Mouse (Mus musculus): ENCODE measurements at regions not wholly inside any gene's neighbourhood (a gene's known extent, or its start where the extent isn't known, plus 50 kb on each side); places are given as distances from the start of the nearest gene placed in this dataset.

GRCm38 (mm10) chr4:5206394-5207099 is 413.4 kb upstream of the Impad1 start:
- no peak for DNase-seq
- Histone ChIP-seq H3K9me3 (ENCODE audit: control insufficient read depth, low read length) (no peaks in the 10 kb centered on the region), H3K27ac (replicated peaks; ENCODE audit: low read depth, low read length) (no peak overlapping the region), H3K36me3 (ENCODE audit: control insufficient read depth, insufficient read depth, low read length) (no peaks in the 10 kb centered on the region), H3K27me3 (ENCODE audit: control insufficient read depth, insufficient read depth, low read length) (no peaks in the 10 kb centered on the region), H3K4me2 (ENCODE audit: low read length) (no peak overlapping the region), H3K4me1 (ENCODE audit: control insufficient read depth, insufficient read depth, low read length) (no peaks in the 10 kb centered on the region), H3K4me3 (replicated peaks; ENCODE audit: low read depth, low read length) (no peak overlapping the region), H3K9ac (replicated peaks; ENCODE audit: low read length) (no peak overlapping the region)
- ATAC-seq (ENCODE audit: low FRiP score, low TSS enrichment) = no peak
- WGBS = 72% methylated on average over 1 of the region's 1 CpGs

GRCm38 (mm10) chr4:5205328-5206208 is 412.4 kb upstream of the Impad1 start:
- H3K9ac ChIP-seq (replicated peaks; ENCODE audit: low read length) = no peak overlapping the region
- no peaks in the 10 kb centered on the region for H3K27me3 ChIP-seq (ENCODE audit: control insufficient read depth, insufficient read depth, low read length)
- H3K4me3 ChIP-seq (replicated peaks; ENCODE audit: low read depth, low read length) = no peak overlapping the region
- no peak overlapping the region for H3K27ac ChIP-seq (replicated peaks; ENCODE audit: low read depth, low read length)
- DNase-seq = peak; percentile 34
- no peaks in the 10 kb centered on the region for H3K9me3 ChIP-seq (ENCODE audit: control insufficient read depth, low read length)
- WGBS = 60% methylated on average over 7 of the region's 7 CpGs
- ATAC-seq (ENCODE audit: low FRiP score, low TSS enrichment) = peak; percentile 53; the same call in 1 of the 2 replicates
- H3K36me3 ChIP-seq (ENCODE audit: control insufficient read depth, insufficient read depth, low read length) = no peaks in the 10 kb centered on the region
- no peak overlapping the region for H3K4me2 ChIP-seq (ENCODE audit: low read length)
- no peaks in the 10 kb centered on the region for H3K4me1 ChIP-seq (ENCODE audit: control insufficient read depth, insufficient read depth, low read length)

GRCm38 (mm10) chr4:5194272-5194671 is 401.1 kb upstream of the Impad1 start:
- peak; percentile 9 for DNase-seq
- 14% methylated on average over 3 of the region's 3 CpGs for WGBS
- no peak for ATAC-seq (ENCODE audit: low FRiP score, low TSS enrichment)

GRCm38 (mm10) chr4:5181591-5181990 is 388.4 kb upstream of the Impad1 start:
- Histone ChIP-seq H3K27me3 (ENCODE audit: control insufficient read depth, insufficient read depth, low read length) (no peaks in the 10 kb centered on the region), H3K4me2 (ENCODE audit: low read length) (no peak overlapping the region), H3K36me3 (ENCODE audit: control insufficient read depth, insufficient read depth, low read length) (no peaks in the 10 kb centered on the region), H3K27ac (replicated peaks; ENCODE audit: low read depth, low read length) (no peak overlapping the region), H3K4me3 (replicated peaks; ENCODE audit: low read depth, low read length) (no peak overlapping the region), H3K4me1 (ENCODE audit: control insufficient read depth, insufficient read depth, low read length) (peaks cover 3% of the 10 kb centered on the region; the same call in 1 of the 2 replicates), H3K9ac (replicated peaks; ENCODE audit: low read length) (no peak overlapping the region), H3K9me3 (ENCODE audit: control insufficient read depth, low read length) (no peaks in the 10 kb centered on the region)
- DNase-seq = no peak
- 85% methylated on average over 1 of the region's 1 CpGs for WGBS
- ATAC-seq (ENCODE audit: low FRiP score, low TSS enrichment) = no peak

More at GRCm38 (mm10) chr4:5194272-5194671, 401.1 kb upstream of the Impad1 start:
- no peaks in the 10 kb centered on the region for H3K4me1 ChIP-seq (ENCODE audit: control insufficient read depth, insufficient read depth, low read length)
- no peak overlapping the region for H3K27ac ChIP-seq (replicated peaks; ENCODE audit: low read depth, low read length)
- no peaks in the 10 kb centered on the region for H3K27me3 ChIP-seq (ENCODE audit: control insufficient read depth, insufficient read depth, low read length)
- H3K36me3 ChIP-seq (ENCODE audit: control insufficient read depth, insufficient read depth, low read length) = no peaks in the 10 kb centered on the region
- H3K4me2 ChIP-seq (ENCODE audit: low read length) = no peak overlapping the region
- H3K9me3 ChIP-seq (ENCODE audit: control insufficient read depth, low read length) = no peaks in the 10 kb centered on the region
- no peak overlapping the region for H3K9ac ChIP-seq (replicated peaks; ENCODE audit: low read length)
- H3K4me3 ChIP-seq (replicated peaks; ENCODE audit: low read depth, low read length) = no peak overlapping the region

GRCm38 (mm10) chr4:5178991-5179693 is 386.0 kb upstream of the Impad1 start:
- Histone ChIP-seq H3K27ac (replicated peaks; ENCODE audit: low read depth, low read length) (no peak overlapping the region), H3K9ac (replicated peaks; ENCODE audit: low read length) (no peak overlapping the region), H3K4me3 (replicated peaks; ENCODE audit: low read depth, low read length) (no peak overlapping the region), H3K9me3 (ENCODE audit: control insufficient read depth, low read length) (no peaks in the 10 kb centered on the region), H3K4me1 (ENCODE audit: control insufficient read depth, insufficient read depth, low read length) (peaks cover 3% of the 10 kb centered on the region; the same call in 1 of the 2 replicates), H3K4me2 (ENCODE audit: low read length) (no peak overlapping the region), H3K36me3 (ENCODE audit: control insufficient read depth, insufficient read depth, low read length) (no peaks in the 10 kb centered on the region), H3K27me3 (ENCODE audit: control insufficient read depth, insufficient read depth, low read length) (no peaks in the 10 kb centered on the region)
- 34% methylated on average over 11 of the region's 11 CpGs for WGBS
- ATAC-seq (ENCODE audit: low FRiP score, low TSS enrichment) (peak; percentile 57; the same call in 1 of the 2 replicates), DNase-seq (peak; percentile 66)

- ATAC-seq (ENCODE audit: low FRiP score, low TSS enrichment) (no peak), DNase-seq (no peak)
- H3K4me3 ChIP-seq (replicated peaks; ENCODE audit: low read depth, low read length) = no peak overlapping the region
- no peak overlapping the region for H3K9ac ChIP-seq (replicated peaks; ENCODE audit: low read length)
- no peak overlapping the region for H3K4me2 ChIP-seq (ENCODE audit: low read length)
- H3K4me1 ChIP-seq (ENCODE audit: control insufficient read depth, insufficient read depth, low read length) = no peaks in the 10 kb centered on the region
- H3K36me3 ChIP-seq (ENCODE audit: control insufficient read depth, insufficient read depth, low read length) = no peaks in the 10 kb centered on the region
- H3K27me3 ChIP-seq (ENCODE audit: control insufficient read depth, insufficient read depth, low read length) = no peaks in the 10 kb centered on the region
- WGBS = 95% methylated on average over 1 of the region's 1 CpGs
- H3K9me3 ChIP-seq (ENCODE audit: control insufficient read depth, low read length) = no peaks in the 10 kb centered on the region
- no peak overlapping the region for H3K27ac ChIP-seq (replicated peaks; ENCODE audit: low read depth, low read length)
Observed at GRCm38 (mm10) chr4:5165263-5165662, 372.1 kb upstream of the Impad1 start.

- Histone ChIP-seq H3K4me3 (replicated peaks; ENCODE audit: low read depth, low read length) (no peak overlapping the region), H3K27ac (replicated peaks; ENCODE audit: low read depth, low read length) (no peak overlapping the region), H3K9ac (replicated peaks; ENCODE audit: low read length) (no peak overlapping the region), H3K9me3 (ENCODE audit: control insufficient read depth, low read length) (no peaks in the 10 kb centered on the region), H3K27me3 (ENCODE audit: control insufficient read depth, insufficient read depth, low read length) (no peaks in the 10 kb centered on the region), H3K36me3 (ENCODE audit: control insufficient read depth, insufficient read depth, low read length) (no peaks in the 10 kb centered on the region), H3K4me1 (ENCODE audit: control insufficient read depth, insufficient read depth, low read length) (no peaks in the 10 kb centered on the region), H3K4me2 (ENCODE audit: low read length) (no peak overlapping the region)
- 75% methylated on average over 1 of the region's 1 CpGs for WGBS
- no peak for ATAC-seq (ENCODE audit: low FRiP score, low TSS enrichment)
- no peak for DNase-seq
Observed at GRCm38 (mm10) chr4:5160931-5161330, 367.8 kb upstream of the Impad1 start.

- Histone ChIP-seq H3K27me3 (ENCODE audit: control insufficient read depth, insufficient read depth, low read length) (no peaks in the 10 kb centered on the region), H3K4me3 (replicated peaks; ENCODE audit: low read depth, low read length) (no peak overlapping the region), H3K36me3 (ENCODE audit: control insufficient read depth, insufficient read depth, low read length) (no peaks in the 10 kb centered on the region), H3K4me2 (ENCODE audit: low read length) (no peak overlapping the region), H3K9me3 (ENCODE audit: control insufficient read depth, low read length) (no peaks in the 10 kb centered on the region), H3K9ac (replicated peaks; ENCODE audit: low read length) (no peak overlapping the region), H3K27ac (replicated peaks; ENCODE audit: low read depth, low read length) (no peak overlapping the region), H3K4me1 (ENCODE audit: control insufficient read depth, insufficient read depth, low read length) (no peaks in the 10 kb centered on the region)
- WGBS = 80% methylated on average over 3 of the region's 3 CpGs
- DNase-seq = peak; percentile 1
- ATAC-seq (ENCODE audit: low FRiP score, low TSS enrichment) = no peak
Observed at GRCm38 (mm10) chr4:5130726-5131125, 337.6 kb upstream of the Impad1 start.

Data from midbrain, embryonic 14.5 days (tissue).